In the genomic region with DNA sequence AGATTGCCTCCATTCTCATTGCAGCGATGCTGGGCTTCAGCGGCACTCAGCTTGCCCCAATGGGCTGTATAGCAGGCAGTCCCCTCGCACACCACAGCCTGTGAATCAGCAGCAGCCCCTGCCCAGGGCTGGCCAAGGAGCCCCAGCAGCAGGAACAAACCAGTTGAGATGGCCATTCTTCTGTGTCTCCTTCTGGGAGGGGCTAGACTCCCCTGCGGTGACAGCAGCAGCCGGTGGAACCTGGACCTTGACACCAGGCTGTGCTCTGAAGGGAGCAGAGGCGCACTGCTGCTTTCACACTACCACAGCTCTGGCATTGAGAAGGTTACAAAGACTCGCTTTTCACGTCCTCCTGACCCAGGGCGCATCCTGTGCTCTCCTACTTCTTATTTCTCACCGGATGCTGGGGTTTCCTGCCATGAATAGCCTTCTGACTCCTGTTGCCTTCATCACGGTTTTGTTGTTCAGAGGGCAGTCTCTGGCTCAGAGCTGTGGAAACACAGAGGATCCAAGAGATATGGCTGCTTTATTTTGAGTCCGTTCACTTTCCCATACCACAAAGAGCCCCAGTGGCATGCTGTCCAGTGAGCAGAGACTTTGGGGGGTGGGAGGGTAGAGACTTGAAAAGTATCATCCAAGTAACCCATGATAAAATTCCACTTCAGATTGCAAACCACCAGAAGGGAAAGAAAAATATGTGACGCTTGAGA, we compare ENCODE assay signal across 9 mouse cellular contexts. TPM values are rescaled to one million over a fixed set of nuclear protein-coding genes. Genes with fewer than 3 reads are reported as not detected.
DNase-seq lines count a peak whose midpoint lies in the region; ATAC-seq and TF ChIP-seq lines count a peak whose summit lies in the region.
"Had no signal": no experiment of that assay in that cellular context is flagged by ENCODE, and none has a peak within 500 bp of the region (broad histone marks: within the 10 kb centered on the region; RNA-seq: fewer than 3 reads in every experiment).

TSS of gene Cd93 (minus strand) at position 315 of the 710 bp plus-strand sequence.

- no peaks in the 10 kb centered on the region for H3K36me3 ChIP-seq in hindbrain, embryonic 15.5 days
- no peaks in the 10 kb centered on the region for H3K36me3 ChIP-seq in liver, embryonic 11.5 days (ENCODE audit: control insufficient read depth, insufficient read depth, low read length)

- H3K4me1 ChIP-seq in hindbrain, embryonic 15.5 days (replicated peaks): no peaks in the 10 kb centered on the region
- H3K4me1 ChIP-seq in liver, embryonic 11.5 days (replicated peaks; ENCODE audit: control insufficient read depth, insufficient read depth, low read length): peaks cover 6% of the 10 kb centered on the region; the same call in 1 of the 2 replicates

- 62% methylated on average over 13 of the region's 13 CpGs for WGBS in hindbrain, embryonic 15.5 days
- WGBS in liver, embryonic 11.5 days: 27% methylated on average over 13 of the region's 13 CpGs

- H3K27ac ChIP-seq in left cerebral cortex, adult 2 months: peak within 1 kb of the TSS; percentile 62
- H3K27ac ChIP-seq in gastrocnemius, adult 2 months: peak within 1 kb of the TSS; percentile 92
- peak within 1 kb of the TSS; percentile 16; the same call in 1 of the 2 replicates for H3K27ac ChIP-seq in hindbrain, embryonic 15.5 days (replicated peaks)
- peak within 1 kb of the TSS; percentile 43 for H3K27ac ChIP-seq in liver, embryonic 11.5 days (ENCODE audit: low read depth, low read length)

- DNase-seq in left cerebral cortex, adult 2 months (ENCODE audit: extremely low spot score in 1 of 2, low spot score in 2 of 2): no peak
- no peak for DNase-seq in left cerebral cortex, postnatal 25 days (ENCODE audit: low spot score in 2 of 2)
- DNase-seq in gastrocnemius, adult 2 months: peak; percentile 44
- peak; percentile 36 for DNase-seq in liver, embryonic 11.5 days (ENCODE audit: low spot score)
- peak; percentile 52 for DNase-seq in thymus, postnatal 4 days
- no peak for DNase-seq in layer of hippocampus, postnatal 25 days (ENCODE audit: extremely low spot score in 1 of 2, low spot score in 1 of 2)

- H3K27me3 ChIP-seq in hindbrain, embryonic 15.5 days: no peaks in the 10 kb centered on the region
- no peaks in the 10 kb centered on the region for H3K27me3 ChIP-seq in liver, embryonic 11.5 days (replicated peaks; ENCODE audit: control insufficient read depth, insufficient read depth, low read length)

- no peak for TF ChIP-seq CTCF in left cerebral cortex, adult 2 months (IDR thresholded peaks at IDR 0.05)
- TF ChIP-seq CTCF in gastrocnemius, adult 2 months (IDR thresholded peaks at IDR 0.05): no peak

- ATAC-seq in hindbrain, embryonic 15.5 days (ENCODE audit: low FRiP score, low read depth): peak; percentile 45; the same call in 1 of the 2 replicates
- ATAC-seq in liver, embryonic 11.5 days (replicated peaks; ENCODE audit: low FRiP score): peak; percentile 53; the same call in 1 of the 2 replicates
- ATAC-seq in monocyte, adult 5-6 weeks (replicated peaks; ENCODE audit: insufficient number of reproducible peaks, low FRiP score, low TSS enrichment, poor library complexity, severe bottlenecking): peak; percentile 54

- H3K9ac ChIP-seq in hindbrain, embryonic 15.5 days: no peak within 1 kb of the TSS
- H3K9ac ChIP-seq in liver, embryonic 11.5 days (ENCODE audit: low read depth, low read length): peak within 1 kb of the TSS; percentile 9; the same call in 1 of the 2 replicates

- intact Hi-C loops in left cerebral cortex, adult 2 months (cut with DNase I): no loop called here
- intact Hi-C loops in left cerebral cortex, postnatal 25 days (cut with DNase I): no loop called here
- intact Hi-C loops in gastrocnemius, adult 2 months (cut with DNase I): no loop called here

- H3K9me3 ChIP-seq in hindbrain, embryonic 15.5 days: no peaks in the 10 kb centered on the region
- no peaks in the 10 kb centered on the region for H3K9me3 ChIP-seq in liver, embryonic 11.5 days (ENCODE audit: control insufficient read depth, low read length)

- H3K4me2 ChIP-seq in hindbrain, embryonic 15.5 days: no peak within 1 kb of the TSS
- H3K4me2 ChIP-seq in liver, embryonic 11.5 days: peak within 1 kb of the TSS; percentile 41

- H3K4me3 ChIP-seq in left cerebral cortex, adult 2 months: peak within 1 kb of the TSS; percentile 30
- peak within 1 kb of the TSS; percentile 70 for H3K4me3 ChIP-seq in gastrocnemius, adult 2 months
- peak within 1 kb of the TSS; percentile 4; the same call in 1 of the 2 replicates for H3K4me3 ChIP-seq in hindbrain, embryonic 15.5 days
- H3K4me3 ChIP-seq in liver, embryonic 11.5 days (ENCODE audit: low read depth, low read length): peak within 1 kb of the TSS; percentile 31
- H3K4me3 ChIP-seq: myocyte had no signal

RNA-seq across cellular contexts. Expression of gene Cd93, which starts in this region (rescaled TPM):
- total RNA-seq in left cerebral cortex, adult 2 months (2021): 1 to 10 TPM; 5.0 to 5.2 TPM
- total RNA-seq in left cerebral cortex, postnatal 25 days (2021): 1 to 10 TPM; 6.1 to 7.6 TPM
- total RNA-seq in gastrocnemius, adult 2 months (2021): 10 to 100 TPM; 12.6 to 16.5 TPM
- 8.0 and 8.8 TPM in 2 replicates for polyA plus RNA-seq in hindbrain, embryonic 15.5 days (2015; fragmentation: Nextera tagmentation; extraction: Ambion mirVana)
- polyA plus RNA-seq in liver, embryonic 11.5 days (2014; fragmentation: Nextera tagmentation; extraction: Ambion mirVana): 4.6 and 5.0 TPM in 2 replicates
- 4.8 to 5.9 TPM (median 4.9 TPM) in 3 replicates for total RNA-seq in monocyte, adult 5-6 weeks (2017)
- 1 to 10 TPM; 5.4 to 6.7 TPM for total RNA-seq in layer of hippocampus, postnatal 25 days (2021)

Comparison
In these comparisons a context has a peak if more than half of its experiments do, and no peak if none do; other contexts are left out.
1. DNase-seq: peak in gastrocnemius, adult 2 months (single experiment), liver, embryonic 11.5 days (single experiment) and thymus, postnatal 4 days (single experiment); none in left cerebral cortex, adult 2 months (0 of 2), left cerebral cortex, postnatal 25 days (0 of 2) and layer of hippocampus, postnatal 25 days (0 of 2).
2. H3K27ac ChIP-seq: peak in every context shown above with its lines; median percentile 92 in gastrocnemius, adult 2 months; 62 in left cerebral cortex, adult 2 months; 43 in liver, embryonic 11.5 days; 16 in hindbrain, embryonic 15.5 days.
3. H3K4me3 ChIP-seq: peak in every context shown above with its lines; median percentile 70 in gastrocnemius, adult 2 months; 31 in liver, embryonic 11.5 days; 30 in left cerebral cortex, adult 2 months; 4 in hindbrain, embryonic 15.5 days.
4. Peak in every context shown above with its lines, with median percentiles within 50 percentile points of each other: ATAC-seq.